Mouse (Mus musculus): ENCODE data around the gene C530008M17Rik. TPM values are rescaled to one million over a fixed set of nuclear protein-coding genes. Genes with fewer than 3 reads are reported as not detected.

C530008M17Rik gene
- polyA plus RNA-seq, 1 experiment = 5.4 TPM

DNA sequence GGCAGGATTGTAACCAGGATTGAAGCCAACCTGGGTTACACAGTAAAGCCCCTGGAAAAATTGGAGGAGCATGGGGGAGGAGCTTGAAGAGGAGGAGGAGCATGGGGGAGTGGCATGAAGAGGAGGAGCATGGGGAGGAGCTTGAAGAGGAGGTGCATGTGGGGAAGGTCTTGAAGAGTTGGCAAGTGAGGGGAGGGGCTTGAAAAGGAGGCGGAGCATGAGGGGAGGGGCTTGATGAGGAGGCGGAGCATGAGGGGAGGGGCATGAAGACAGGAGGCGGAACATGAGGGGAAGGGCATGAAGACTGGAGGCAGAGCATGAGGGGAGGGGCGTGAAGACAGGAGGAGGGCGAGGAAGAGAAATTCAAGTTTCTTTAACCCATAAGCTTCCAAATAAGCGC, 162.5 kb downstream of the C530008M17Rik start:
- H3K9me3 ChIP-seq (ENCODE audit: control insufficient read depth, low read length) = no peaks in the 10 kb centered on the region
- H3K4me3 ChIP-seq (replicated peaks) = no peak overlapping the region
- no peaks in the 10 kb centered on the region for H3K4me1 ChIP-seq (ENCODE audit: control insufficient read depth)
- peaks cover 25% of the 10 kb centered on the region for H3K36me3 ChIP-seq (ENCODE audit: control insufficient read depth)
- H3K27me3 ChIP-seq (ENCODE audit: control insufficient read depth) = no peaks in the 10 kb centered on the region
- no peak for TF ChIP-seq GATA1 (IDR thresholded peaks at IDR 0.05; ENCODE audit: low read length)
- no peak for TF ChIP-seq TAL1 (IDR thresholded peaks at IDR 0.05; ENCODE audit: low read length)

DNA sequence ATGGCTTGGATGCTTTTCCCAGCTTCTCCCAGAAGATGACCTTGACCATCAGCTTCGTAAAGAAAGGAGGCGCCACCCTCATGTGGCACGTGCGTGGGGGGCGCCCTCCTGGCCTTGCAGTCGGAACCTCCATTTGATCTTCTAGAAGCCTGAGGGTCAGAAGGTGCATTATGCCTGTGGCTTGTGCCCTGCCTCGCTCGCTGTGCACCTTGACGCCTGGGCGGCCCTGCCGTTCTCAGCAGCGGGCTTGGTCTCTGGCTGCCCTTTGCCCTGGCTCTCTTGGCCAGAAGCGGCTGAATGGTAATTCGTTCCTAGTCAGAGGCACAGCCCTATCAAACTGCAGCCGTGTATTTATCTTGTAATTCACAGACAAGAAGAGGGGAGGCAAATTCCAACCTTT, 165.8 kb downstream of the C530008M17Rik start:
- Histone ChIP-seq H3K27me3 (ENCODE audit: control insufficient read depth) (no peaks in the 10 kb centered on the region), H3K4me1 (ENCODE audit: control insufficient read depth) (no peaks in the 10 kb centered on the region), H3K9me3 (ENCODE audit: control insufficient read depth, low read length) (no peaks in the 10 kb centered on the region), H3K4me3 (replicated peaks) (no peak overlapping the region), H3K36me3 (ENCODE audit: control insufficient read depth) (peaks cover 45% of the 10 kb centered on the region)
- TF ChIP-seq TAL1 (IDR thresholded peaks at IDR 0.05; ENCODE audit: low read length) (no peak), GATA1 (IDR thresholded peaks at IDR 0.05; ENCODE audit: low read length) (no peak)

DNA sequence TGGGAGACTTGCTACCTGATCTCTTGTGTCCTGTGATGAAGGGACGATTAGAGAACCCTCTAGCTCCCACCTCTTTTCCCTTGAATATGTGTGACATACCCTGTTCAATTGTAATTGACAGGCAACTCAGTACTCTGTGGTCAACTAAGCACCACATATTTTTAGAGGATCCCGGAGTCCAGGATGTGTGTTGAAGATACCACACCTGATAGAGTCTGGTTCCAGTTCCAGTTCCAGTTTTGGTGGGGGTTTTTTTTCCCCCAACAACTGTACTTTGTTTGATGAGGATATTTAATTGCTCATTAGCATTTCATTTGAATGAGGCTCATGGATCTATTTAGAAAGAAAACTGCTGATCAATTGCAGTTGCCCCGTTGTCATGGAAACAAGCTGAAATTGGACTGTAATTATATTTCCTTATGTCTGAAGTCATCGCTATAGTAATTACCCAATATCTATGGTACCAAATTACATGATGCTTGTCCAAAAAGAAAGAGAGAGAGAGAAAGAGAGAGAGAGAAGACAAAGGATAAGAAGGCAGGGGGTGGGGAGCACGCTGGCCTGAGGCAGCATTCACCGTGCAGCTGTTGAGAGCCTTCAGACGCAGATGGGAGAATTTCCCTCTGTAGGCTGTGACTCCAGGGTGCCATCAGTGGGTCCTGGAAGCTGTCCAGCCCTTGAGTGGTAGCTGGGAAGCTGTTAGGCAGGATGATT, 172.4 kb downstream of the C530008M17Rik start:
- peaks cover 51% of the 10 kb centered on the region for H3K36me3 ChIP-seq (ENCODE audit: control insufficient read depth)
- H3K27me3 ChIP-seq (ENCODE audit: control insufficient read depth) = no peaks in the 10 kb centered on the region
- no peak overlapping the region for H3K4me3 ChIP-seq (replicated peaks)
- no peak for TF ChIP-seq TAL1 (IDR thresholded peaks at IDR 0.05; ENCODE audit: low read length)
- TF ChIP-seq GATA1 (IDR thresholded peaks at IDR 0.05; ENCODE audit: low read length) = no peak
- H3K4me1 ChIP-seq (ENCODE audit: control insufficient read depth) = no peaks in the 10 kb centered on the region; the same call in 1 of the 2 replicates
- peaks cover 3% of the 10 kb centered on the region; the same call in 1 of the 2 replicates for H3K9me3 ChIP-seq (ENCODE audit: control insufficient read depth, low read length)

DNA sequence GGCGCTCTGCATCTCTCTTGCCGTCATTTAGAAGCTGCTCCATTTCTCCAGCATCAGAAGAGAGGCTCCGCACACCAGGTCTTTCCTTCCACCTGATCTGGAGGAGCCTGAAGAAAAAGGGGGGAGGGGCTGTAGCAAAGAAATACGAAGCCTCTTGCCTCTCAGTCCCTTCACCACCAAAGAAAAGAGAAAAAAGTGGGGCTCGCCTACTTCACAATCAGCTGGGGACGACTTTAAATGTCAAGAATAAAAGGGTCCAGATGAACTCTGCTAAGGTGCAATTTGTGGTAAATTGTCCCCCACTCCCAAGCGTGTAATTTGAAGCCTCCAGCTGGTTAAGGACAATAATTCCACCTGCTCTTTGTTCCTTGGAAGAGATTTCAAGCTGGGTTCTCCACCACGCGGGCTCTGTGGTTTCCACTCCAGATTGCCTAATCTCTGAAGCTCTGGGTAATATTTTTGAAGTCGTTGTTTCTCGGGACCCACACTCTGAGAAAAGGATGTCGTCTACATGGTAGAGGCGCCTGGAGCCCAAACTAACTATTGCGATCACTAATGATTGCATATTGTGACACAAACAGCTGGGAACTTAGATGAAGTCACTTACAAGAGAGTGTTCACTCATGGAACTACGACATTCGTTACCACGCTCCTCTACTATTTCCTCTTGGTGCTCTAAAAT, 176.4 kb downstream of the C530008M17Rik start:
- Histone ChIP-seq H3K4me3 (replicated peaks) (no peak overlapping the region), H3K36me3 (ENCODE audit: control insufficient read depth) (peaks cover 27% of the 10 kb centered on the region), H3K4me1 (ENCODE audit: control insufficient read depth) (peaks cover 2% of the 10 kb centered on the region; the same call in 1 of the 2 replicates), H3K27me3 (ENCODE audit: control insufficient read depth) (no peaks in the 10 kb centered on the region), H3K9me3 (ENCODE audit: control insufficient read depth, low read length) (peaks cover 3% of the 10 kb centered on the region; the same call in 1 of the 2 replicates)
- TF ChIP-seq GATA1 (IDR thresholded peaks at IDR 0.05; ENCODE audit: low read length) (no peak), TAL1 (IDR thresholded peaks at IDR 0.05; ENCODE audit: low read length) (no peak)

DNA sequence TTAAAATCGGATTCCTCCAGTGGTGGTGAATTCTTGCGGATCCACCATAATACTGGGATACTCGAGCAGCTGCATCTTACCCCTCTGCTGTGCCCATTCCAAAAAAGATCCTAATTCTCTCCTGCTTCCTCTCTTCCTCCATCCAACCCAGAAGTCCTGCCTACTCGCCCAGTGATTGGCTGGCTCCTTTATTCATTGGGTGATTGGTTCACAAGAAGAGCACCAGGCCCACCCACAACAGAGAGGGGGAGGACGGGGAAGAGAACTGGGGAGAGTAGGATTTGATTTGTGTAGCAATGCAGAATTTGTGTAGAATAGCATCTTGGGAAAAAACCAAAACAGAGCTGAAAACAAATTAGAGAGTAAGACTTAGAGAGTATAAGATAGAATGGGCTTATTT, 180.7 kb downstream of the C530008M17Rik start:
- TF ChIP-seq GATA1 (IDR thresholded peaks at IDR 0.05; ENCODE audit: low read length) (no peak), TAL1 (IDR thresholded peaks at IDR 0.05; ENCODE audit: low read length) (no peak)
- Histone ChIP-seq H3K36me3 (ENCODE audit: control insufficient read depth) (peaks cover 18% of the 10 kb centered on the region), H3K4me3 (replicated peaks) (no peak overlapping the region), H3K9me3 (ENCODE audit: control insufficient read depth, low read length) (no peaks in the 10 kb centered on the region), H3K27me3 (ENCODE audit: control insufficient read depth) (no peaks in the 10 kb centered on the region), H3K4me1 (ENCODE audit: control insufficient read depth) (peaks cover 5% of the 10 kb centered on the region)

DNA sequence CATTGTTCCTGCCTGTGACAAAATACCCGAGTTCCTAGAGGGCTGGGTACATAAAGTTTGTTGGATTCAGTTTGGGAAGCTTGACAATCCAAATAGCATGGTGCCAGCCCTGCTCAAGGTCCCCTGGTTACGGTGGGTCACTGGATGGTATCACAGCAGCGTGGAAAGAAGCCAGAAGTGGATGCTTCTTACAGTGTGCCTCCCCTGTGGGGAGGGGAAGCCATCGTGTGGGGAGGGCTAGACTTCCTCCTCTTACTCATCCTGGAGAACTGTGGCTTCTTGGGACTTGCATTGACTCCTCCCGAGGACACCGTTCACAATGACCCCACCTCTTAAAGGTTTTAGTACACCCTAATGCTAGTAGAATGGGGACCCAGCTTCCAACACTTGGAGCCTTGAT, 183.5 kb downstream of the C530008M17Rik start:
- no peaks in the 10 kb centered on the region for H3K27me3 ChIP-seq (ENCODE audit: control insufficient read depth)
- peaks cover 6% of the 10 kb centered on the region for H3K4me1 ChIP-seq (ENCODE audit: control insufficient read depth)
- peaks cover 14% of the 10 kb centered on the region for H3K36me3 ChIP-seq (ENCODE audit: control insufficient read depth)
- no peak overlapping the region for H3K4me3 ChIP-seq (replicated peaks)
- TF ChIP-seq TAL1 (IDR thresholded peaks at IDR 0.05; ENCODE audit: low read length) = no peak
- H3K9me3 ChIP-seq (ENCODE audit: control insufficient read depth, low read length) = no peaks in the 10 kb centered on the region

DNA sequence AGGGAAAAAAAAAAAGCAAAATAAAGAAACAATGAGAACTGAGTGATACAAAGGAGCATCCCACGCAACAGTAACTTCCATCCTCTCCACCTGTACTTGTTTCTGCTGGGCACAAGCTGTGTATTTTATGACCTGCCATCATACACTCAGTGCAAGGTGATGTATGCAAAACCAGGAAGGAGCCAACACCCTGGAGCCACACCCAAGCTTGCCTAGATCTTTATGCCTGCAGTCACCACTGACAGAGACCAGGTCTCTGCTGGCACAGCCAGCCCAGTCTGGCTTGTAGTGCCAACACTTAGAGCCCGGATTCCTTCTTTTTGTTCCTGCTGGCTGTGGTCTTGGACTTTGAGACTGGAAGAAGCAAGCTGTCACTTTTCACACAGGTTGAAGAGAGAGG, 185.5 kb downstream of the C530008M17Rik start:
- Histone ChIP-seq H3K9me3 (ENCODE audit: control insufficient read depth, low read length) (no peaks in the 10 kb centered on the region), H3K36me3 (ENCODE audit: control insufficient read depth) (peaks cover 21% of the 10 kb centered on the region), H3K27me3 (ENCODE audit: control insufficient read depth) (no peaks in the 10 kb centered on the region), H3K4me3 (replicated peaks) (no peak overlapping the region), H3K4me1 (ENCODE audit: control insufficient read depth) (peaks cover 4% of the 10 kb centered on the region)
- TF ChIP-seq TAL1 (IDR thresholded peaks at IDR 0.05; ENCODE audit: low read length) = no peak
- TF ChIP-seq GATA1 (IDR thresholded peaks at IDR 0.05; ENCODE audit: low read length) = no peak

DNA sequence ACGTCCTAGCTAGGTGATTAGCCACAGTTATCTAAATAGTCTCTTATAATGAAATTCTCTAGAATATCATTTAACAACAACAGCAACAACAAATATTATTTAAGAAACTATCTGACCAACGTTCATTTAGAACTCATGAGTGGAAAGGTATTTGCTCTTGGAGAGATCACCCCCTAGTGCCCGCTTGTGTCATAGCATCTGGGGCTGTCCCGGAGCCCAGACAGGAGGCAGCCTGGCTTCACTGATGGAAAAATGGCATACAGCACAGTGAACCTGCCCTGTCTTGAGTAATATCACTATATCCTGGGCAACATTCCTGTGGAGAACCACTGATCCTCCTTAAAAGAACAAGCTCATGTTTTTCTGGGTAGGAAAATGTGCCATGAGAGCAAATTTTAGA, 187.1 kb downstream of the C530008M17Rik start:
- no peak overlapping the region for H3K4me3 ChIP-seq (replicated peaks)
- H3K27me3 ChIP-seq (ENCODE audit: control insufficient read depth) = no peaks in the 10 kb centered on the region
- TF ChIP-seq TAL1 (IDR thresholded peaks at IDR 0.05; ENCODE audit: low read length) = no peak
- TF ChIP-seq GATA1 (IDR thresholded peaks at IDR 0.05; ENCODE audit: low read length) = no peak
- no peaks in the 10 kb centered on the region for H3K9me3 ChIP-seq (ENCODE audit: control insufficient read depth, low read length)
- H3K4me1 ChIP-seq (ENCODE audit: control insufficient read depth) = peaks cover 4% of the 10 kb centered on the region
- peaks cover 21% of the 10 kb centered on the region for H3K36me3 ChIP-seq (ENCODE audit: control insufficient read depth)

DNA sequence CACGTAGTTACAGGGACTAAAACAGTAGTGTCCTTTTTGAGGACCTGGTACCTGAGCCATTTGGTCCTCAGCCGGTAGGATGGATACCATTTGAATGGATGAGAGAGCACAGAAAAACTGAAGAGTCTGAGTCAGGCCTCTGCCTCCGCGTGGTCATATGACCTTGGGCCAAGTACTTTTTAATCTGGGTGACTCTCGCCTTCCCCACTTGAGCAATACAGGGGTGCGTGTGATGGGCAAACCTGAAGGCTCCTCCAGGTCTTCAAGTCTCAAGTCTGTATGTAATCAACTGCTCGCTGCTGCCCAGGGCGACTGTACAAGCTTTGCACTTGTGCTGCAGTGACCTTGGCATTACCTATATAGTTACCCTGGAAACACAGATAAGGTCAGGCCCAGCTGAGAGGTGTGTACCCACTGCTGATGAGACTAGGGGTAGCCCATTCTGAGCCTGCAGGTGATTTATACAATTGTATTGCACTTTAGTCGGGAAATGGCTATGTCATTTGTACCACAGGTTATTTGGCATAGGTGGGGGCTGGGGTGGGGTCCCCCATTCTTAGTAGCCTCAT, 187.6 kb downstream of the C530008M17Rik start:
- Histone ChIP-seq H3K4me1 (ENCODE audit: control insufficient read depth) (peaks cover 4% of the 10 kb centered on the region), H3K36me3 (ENCODE audit: control insufficient read depth) (peaks cover 26% of the 10 kb centered on the region), H3K4me3 (replicated peaks) (no peak overlapping the region), H3K9me3 (ENCODE audit: control insufficient read depth, low read length) (no peaks in the 10 kb centered on the region), H3K27me3 (ENCODE audit: control insufficient read depth) (no peaks in the 10 kb centered on the region)
- no peak for TF ChIP-seq TAL1 (IDR thresholded peaks at IDR 0.05; ENCODE audit: low read length)
- TF ChIP-seq GATA1 (IDR thresholded peaks at IDR 0.05; ENCODE audit: low read length) = no peak
